Mouse (Mus musculus) heart, embryonic 14.5 days (tissue): ENCODE data around the gene Cbll1. TPM values are rescaled to one million over a fixed set of nuclear protein-coding genes. Genes with fewer than 3 reads are reported as not detected.

Source experiments
- ATAC-seq: fragments of 200-750 bp; cut with Nextera tagmentation; 2 replicates; pipeline ENCODE4 v1.8.0; 2017; ENCODE audit warnings: low read depth, moderate TSS enrichment; ENCODE audit not compliant: insufficient number of reproducible peaks, insufficient read depth, low FRiP score
- H3K27ac ChIP-seq, 2 experiments: fragments of 200-500 bp in 1 of 2; fragments of 300-500 bp in 1 of 2; sonication (generic) in 1 of 2; replicated peaks in 1 of 2; 2 replicates each; pipeline ENCODE4 v1.5.1; 2012 to 2014; ENCODE audit warnings: low read depth in 2 of 2, low read length in 2 of 2, control low read depth in 1 of 2, mild to moderate bottlenecking in 1 of 2, mixed read lengths in 1 of 2; ENCODE audit not compliant: control insufficient read depth in 1 of 2, insufficient read depth in 1 of 2
- H3K27me3 ChIP-seq: fragments of 300-500 bp; sonication (generic); 2 replicates; pipeline ENCODE4 v1.6.1; 2014; ENCODE audit warnings: mild to moderate bottlenecking, low read length, control low read depth; ENCODE audit not compliant: control insufficient read depth, insufficient read depth
- H3K36me3 ChIP-seq: fragments of 300-500 bp; sonication (generic); 2 replicates; pipeline ENCODE4 v1.6.1; 2014; ENCODE audit warnings: mild to moderate bottlenecking, control low read depth, low read length, mixed read lengths; ENCODE audit not compliant: control insufficient read depth, insufficient read depth
- H3K4me1 ChIP-seq, 2 experiments: fragments of 200-500 bp in 1 of 2; fragments of 300-500 bp in 1 of 2; sonication (generic) in 1 of 2; 2 replicates each; pipeline ENCODE4 v1.6.1; 2012 to 2014; ENCODE audit warnings: low read length in 2 of 2, control low read depth in 1 of 2, mixed read lengths in 1 of 2; ENCODE audit not compliant: control insufficient read depth in 2 of 2, insufficient read depth in 2 of 2
- H3K4me2 ChIP-seq: fragments of 300-500 bp; sonication (generic); 2 replicates; pipeline ENCODE4 v1.6.1; 2014; ENCODE audit warnings: mild to moderate bottlenecking, low read length
- H3K4me3 ChIP-seq, 2 experiments: fragments of 200-500 bp in 1 of 2; fragments of 300-500 bp in 1 of 2; sonication (generic) in 1 of 2; 2 replicates each; pipeline ENCODE4 v1.5.1; 2012 to 2014; ENCODE audit warnings: low read length in 2 of 2, mild to moderate bottlenecking in 2 of 2, control low read depth in 1 of 2, low read depth in 1 of 2, moderate library complexity in 1 of 2; ENCODE audit not compliant: control insufficient read depth in 1 of 2, insufficient read depth in 1 of 2
- H3K9ac ChIP-seq: fragments of 300-500 bp; sonication (generic); 2 replicates; pipeline ENCODE4 v1.6.1; 2014; ENCODE audit warnings: mild to moderate bottlenecking, low read length
- H3K9me3 ChIP-seq: fragments of 300-500 bp; sonication (generic); 2 replicates; pipeline ENCODE4 v1.6.1; 2016; ENCODE audit warnings: low read length, control low read depth; ENCODE audit not compliant: control insufficient read depth
- WGBS: fragments of 180-500 bp; shearing (Covaris S2); extraction: QIAGEN DNeasy Blood & Tissue Kit; methylation state at CpG from one replicate; pipeline ENCODE4 v1.1.7; 2014; 5-methylcytosine and 5-hydroxymethylcytosine counted together
- polyA plus RNA-seq: library from polyadenylated mRNA; unstranded; fragments of >200 nt; fragmentation: Nextera tagmentation; extraction: Ambion mirVana; gene quantifications from 2 replicates; pipeline ENCODE4 v1.2.1, GENCODE M21; 2014

Gene Cbll1
- polyA plus RNA-seq, 1 experiment from 2014 or later, result 10.8 TPM

- no peak for ATAC-seq
- H3K27ac ChIP-seq, result no peak overlapping the region
- no peak overlapping the region for H3K4me3 ChIP-seq
- H3K4me2 ChIP-seq, result no peak overlapping the region
- H3K9ac ChIP-seq, result no peak overlapping the region
- H3K4me1 ChIP-seq, result peaks cover 3 to 4% of the 10 kb centered on the region in 2 experiments; a peak in 2 of 4 replicates
- no peaks in the 10 kb centered on the region for H3K36me3 ChIP-seq
- H3K9me3 ChIP-seq, result no peaks in the 10 kb centered on the region
- H3K27me3 ChIP-seq, result no peaks in the 10 kb centered on the region
- WGBS, result 35% methylated on average over 5 of the region's 5 CpGs
Observed at GRCm38 (mm10) chr12:31511218-31511617, 11.8 kb upstream of the Cbll1 start.

DNA sequence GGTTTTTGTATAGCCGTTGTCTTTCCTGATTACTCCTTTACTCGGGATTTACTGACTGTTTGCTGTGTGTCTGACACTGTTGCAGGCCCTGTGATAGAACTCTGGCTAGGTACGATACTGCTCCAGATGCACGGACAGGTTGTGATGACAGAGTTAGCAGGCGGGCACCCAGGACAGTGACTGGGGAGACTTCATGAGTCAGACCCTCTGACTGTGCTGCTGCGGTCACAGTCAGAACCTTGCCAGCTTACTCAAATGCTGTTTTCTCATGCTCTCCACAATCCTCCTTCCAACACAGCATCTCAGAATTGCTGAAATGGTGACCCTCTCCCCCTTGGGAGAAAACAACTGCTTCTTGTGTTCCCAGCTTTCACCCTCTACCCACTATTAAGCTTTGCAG lies 9.1 kb upstream of the Cbll1 start:
- WGBS, result 70% methylated on average over 6 of the region's 6 CpGs
- H3K36me3 ChIP-seq, result no peaks in the 10 kb centered on the region

DNA sequence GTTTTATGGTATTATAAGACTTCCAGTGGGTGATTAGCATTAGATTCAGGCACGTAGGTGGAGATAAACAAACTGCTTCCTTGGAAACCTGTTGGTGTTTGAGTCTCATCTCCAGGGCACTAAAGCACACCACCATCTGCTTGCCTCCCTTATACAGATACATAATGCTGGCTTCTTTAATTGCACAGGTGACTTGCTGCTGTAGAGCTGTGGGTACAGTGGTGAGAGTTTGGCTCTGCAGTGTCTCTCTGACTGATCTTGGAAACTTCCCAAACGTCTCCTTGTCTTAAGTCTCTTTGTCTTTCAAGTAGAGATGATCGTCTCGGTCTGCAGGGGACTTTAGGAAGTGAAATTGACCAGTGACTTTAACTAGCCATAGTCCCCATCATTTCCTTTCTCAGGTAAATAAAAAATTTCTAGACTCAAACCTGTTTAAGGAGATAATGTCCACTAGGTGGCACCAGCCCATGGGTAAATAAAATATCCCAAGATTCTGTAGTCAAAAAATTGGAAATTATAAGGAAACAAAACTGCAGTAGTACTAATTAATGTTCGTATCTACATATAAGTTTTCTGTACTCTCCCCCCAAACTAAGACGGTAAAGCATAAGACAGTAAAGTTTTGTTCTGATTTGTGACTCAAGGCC lies 8.4 kb upstream of the Cbll1 start:
- no peaks in the 10 kb centered on the region for H3K9me3 ChIP-seq
- no peak overlapping the region for H3K4me2 ChIP-seq
- H3K36me3 ChIP-seq, result no peaks in the 10 kb centered on the region
- WGBS, result 33% methylated on average over 6 of the region's 6 CpGs
- H3K27me3 ChIP-seq, result no peaks in the 10 kb centered on the region
- H3K4me1 ChIP-seq, result no peaks in the 10 kb centered on the region
- no peak for ATAC-seq
- no peak overlapping the region for H3K4me3 ChIP-seq
- H3K9ac ChIP-seq, result no peak overlapping the region
- no peak overlapping the region for H3K27ac ChIP-seq

More for the DNA sequence above, 9.1 kb upstream of the Cbll1 start:
- Histone ChIP-seq H3K4me3 (no peak overlapping the region), H3K9me3 (no peaks in the 10 kb centered on the region), H3K27ac (no peak overlapping the region), H3K4me2 (no peak overlapping the region), H3K4me1 (no peaks in the 10 kb centered on the region), H3K27me3 (no peaks in the 10 kb centered on the region), H3K9ac (no peak overlapping the region)
- no peak for ATAC-seq

- H3K9ac ChIP-seq, result no peak overlapping the region
- no peak for ATAC-seq
- H3K4me3 ChIP-seq, result no peak overlapping the region
- H3K27ac ChIP-seq, result no peak overlapping the region
- no peaks in the 10 kb centered on the region for H3K27me3 ChIP-seq
- H3K4me1 ChIP-seq, result peaks cover 3 to 4% of the 10 kb centered on the region in 2 experiments; a peak in 2 of 4 replicates
- no peak overlapping the region for H3K4me2 ChIP-seq
- no peaks in the 10 kb centered on the region for H3K36me3 ChIP-seq
- no peaks in the 10 kb centered on the region for H3K9me3 ChIP-seq
Observed at GRCm38 (mm10) chr12:31503211-31503610, 3.8 kb upstream of the Cbll1 start.

DNA sequence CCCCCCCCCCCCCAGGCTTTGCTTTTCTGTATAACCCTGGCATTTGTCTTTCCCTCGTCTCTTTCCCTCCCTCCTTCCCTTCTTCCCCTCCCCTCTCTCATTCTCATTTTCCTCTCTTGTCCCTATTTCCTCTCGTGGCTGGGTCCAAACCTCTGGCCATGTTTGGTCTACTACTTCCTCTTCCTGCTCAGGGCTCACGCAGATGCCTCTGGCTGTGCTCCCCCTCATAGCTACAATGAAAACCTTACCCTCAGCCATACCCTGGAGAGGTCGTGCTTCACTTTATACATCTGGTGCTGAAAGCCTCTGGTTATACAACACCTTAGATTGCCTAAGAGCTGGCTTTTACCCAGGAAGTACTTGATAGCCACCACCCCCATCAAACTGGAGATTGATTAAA lies 1.9 kb upstream of the Cbll1 start:
- H3K4me3 ChIP-seq, result no peak overlapping the region
- ATAC-seq, result no peak
- WGBS, result 48% methylated on average over 4 of the region's 4 CpGs
- no peak overlapping the region for H3K4me2 ChIP-seq
- peaks cover 5 to 9% of the 10 kb centered on the region in 2 experiments; a peak in 2 of 4 replicates for H3K4me1 ChIP-seq
- H3K27ac ChIP-seq, result no peak overlapping the region
- H3K9me3 ChIP-seq, result no peaks in the 10 kb centered on the region
- H3K9ac ChIP-seq, result no peak overlapping the region
- H3K36me3 ChIP-seq, result no peaks in the 10 kb centered on the region
- H3K27me3 ChIP-seq, result no peaks in the 10 kb centered on the region

- Histone ChIP-seq H3K27me3 (no peaks in the 10 kb centered on the region), H3K4me3 (peak overlapping the region; percentile 89), H3K9ac (peak overlapping the region; percentile 87), H3K4me2 (peak overlapping the region; percentile 73), H3K36me3 (no peaks in the 10 kb centered on the region), H3K9me3 (no peaks in the 10 kb centered on the region), H3K27ac (peak overlapping the region; percentile 81 to 87), H3K4me1 (peaks cover 5 to 9% of the 10 kb centered on the region in 2 experiments; a peak in 2 of 4 replicates)
- 4% methylated on average over 12 of the region's 12 CpGs for WGBS
- ATAC-seq, result no peak; the same call in 1 of the 2 replicates
Observed at GRCm38 (mm10) chr12:31500196-31500595, 780 bp upstream of the Cbll1 start.

- Histone ChIP-seq H3K4me3 (peak overlapping the region; percentile 89), H3K9ac (peak overlapping the region; percentile 87), H3K9me3 (no peaks in the 10 kb centered on the region), H3K27ac (peak overlapping the region; percentile 3 to 87; a peak in 3 of 4 replicates), H3K4me1 (peaks cover 5 to 9% of the 10 kb centered on the region in 2 experiments; a peak in 2 of 4 replicates), H3K36me3 (peaks cover 7% of the 10 kb centered on the region), H3K27me3 (no peaks in the 10 kb centered on the region), H3K4me2 (peak overlapping the region; percentile 93)
- ATAC-seq, result no peak
- WGBS, result 1% methylated on average over 25 of the region's 25 CpGs
Observed at GRCm38 (mm10) chr12:31498936-31499313, 491 bp downstream of the Cbll1 start.

DNA sequence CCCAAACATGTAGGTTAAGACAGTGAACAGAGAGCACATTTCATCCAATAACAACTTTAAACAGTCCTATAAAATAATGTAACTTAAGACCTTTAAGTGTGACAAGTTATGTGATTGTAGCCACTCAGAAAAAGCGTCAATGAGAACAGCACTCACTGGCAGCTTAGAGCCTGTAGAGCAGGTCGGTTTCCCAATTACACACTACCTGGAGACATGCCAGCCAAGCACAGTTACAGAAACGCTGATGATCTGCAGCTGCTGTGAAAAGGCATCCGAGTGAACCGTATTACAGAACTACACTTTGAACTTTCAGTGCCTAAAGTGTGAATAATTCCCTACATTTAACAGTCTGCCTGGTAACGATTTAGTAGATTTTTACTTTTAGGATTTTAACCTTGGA lies 13.0 kb downstream of the Cbll1 start:
- Histone ChIP-seq H3K27ac (no peak overlapping the region), H3K27me3 (no peaks in the 10 kb centered on the region), H3K4me2 (no peak overlapping the region), H3K36me3 (peaks cover 56% of the 10 kb centered on the region), H3K4me1 (no peaks in the 10 kb centered on the region), H3K9me3 (no peaks in the 10 kb centered on the region), H3K4me3 (no peak overlapping the region), H3K9ac (no peak overlapping the region)
- ATAC-seq, result no peak
- WGBS, result 62% methylated on average over 6 of the region's 6 CpGs
